Mouse (Mus musculus) liver, adult 10 weeks (tissue): ENCODE results near the gene Duoxa2. TPM values are rescaled to one million over a fixed set of nuclear protein-coding genes. Genes with fewer than 3 reads are reported as not detected.

ENCODE experiments used
- polyA plus RNA-seq: library from polyadenylated mRNA; stranded (reverse); fragments of 350-450 nt; fragmentation: Illumina TruSeq; extraction: RNeasy Lipid Tissue Mini Kit (QIAGEN cat#74804); gene quantifications from one replicate; pipeline ENCODE4 v1.2.3, GENCODE M21; 2014; ENCODE audit warnings: low read depth, low replicate concordance

The Duoxa2 gene
- polyA plus RNA-seq = not detected

DNA sequence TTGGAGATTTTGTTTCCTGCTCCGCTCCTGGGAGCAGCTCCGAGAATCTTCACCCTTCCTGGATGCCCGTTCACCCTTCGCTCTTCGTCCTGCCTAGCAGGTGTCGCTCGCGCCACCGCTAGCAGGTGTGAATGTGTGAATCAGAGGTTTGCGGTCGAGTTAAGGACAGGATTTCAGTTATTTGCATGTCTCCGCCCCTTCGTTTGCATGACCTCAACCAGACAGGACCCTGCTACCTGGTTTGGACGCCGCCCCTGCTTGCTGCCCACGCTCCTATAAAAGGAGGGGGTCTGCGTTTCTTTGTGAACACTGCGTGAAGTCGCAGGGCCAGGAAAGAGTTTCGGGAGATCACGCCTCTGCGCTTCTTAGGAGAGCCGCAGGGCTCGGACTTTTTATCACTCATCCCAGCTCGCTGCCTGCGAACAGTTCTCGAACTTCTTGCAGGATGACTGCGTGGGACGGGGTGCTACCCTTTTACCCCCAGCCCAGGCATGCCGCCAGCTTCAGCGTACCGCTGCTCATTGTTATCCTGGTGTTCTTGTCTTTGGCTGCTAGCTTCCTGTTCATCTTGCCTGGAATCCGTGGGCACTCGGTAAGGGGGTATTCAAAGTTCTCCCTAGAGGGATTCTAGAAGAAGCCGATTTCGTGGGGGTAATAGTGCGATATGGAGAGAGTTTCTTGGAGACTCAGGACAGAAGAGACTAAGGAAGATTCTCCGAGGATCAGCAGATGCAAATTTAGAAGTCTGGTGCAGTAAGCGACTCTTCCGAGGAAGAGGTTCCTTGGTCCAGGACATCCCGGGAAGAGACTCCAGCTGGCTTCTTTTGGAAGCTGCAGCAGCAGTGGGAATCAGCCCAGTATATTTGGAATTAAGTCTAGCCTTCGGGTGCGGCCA is at the start of gene Duoxa2:
Gene Duoxa2, plus strand, starts transcription at position 305 of the 895 bp plus-strand sequence.

GRCm38 (mm10) chr2:122298096-122298499 is 602 bp upstream of the Duoxa2 start, which contains the start of gene Duox2:
Gene Duox2 (minus strand): TSS chr2:122298449.

DNA sequence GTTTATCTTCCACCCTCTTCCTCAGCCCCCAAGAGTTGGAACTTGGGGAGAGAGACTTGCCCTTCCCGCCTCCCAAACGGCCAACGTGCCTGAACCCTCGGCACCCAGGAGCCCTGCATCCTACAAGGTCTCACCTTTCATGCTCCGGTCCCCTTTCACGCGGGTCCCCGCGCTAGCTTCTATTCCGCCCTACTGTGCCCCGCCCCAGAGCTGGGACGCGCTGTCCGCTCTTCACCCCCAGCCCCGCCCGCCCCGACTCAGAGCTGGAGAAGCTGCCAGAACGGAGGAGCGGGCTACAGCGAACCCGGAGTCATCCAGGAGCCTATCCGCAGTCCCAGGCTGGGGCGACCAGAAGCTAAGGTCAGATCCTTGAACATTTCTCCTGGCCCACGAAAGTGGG is 14.8 kb downstream of the Duoxa2 start, which contains the start of gene Duoxa1:
Gene Duoxa1, minus strand, starts transcription at position 195 of the 400 bp plus-strand sequence.

DNA sequence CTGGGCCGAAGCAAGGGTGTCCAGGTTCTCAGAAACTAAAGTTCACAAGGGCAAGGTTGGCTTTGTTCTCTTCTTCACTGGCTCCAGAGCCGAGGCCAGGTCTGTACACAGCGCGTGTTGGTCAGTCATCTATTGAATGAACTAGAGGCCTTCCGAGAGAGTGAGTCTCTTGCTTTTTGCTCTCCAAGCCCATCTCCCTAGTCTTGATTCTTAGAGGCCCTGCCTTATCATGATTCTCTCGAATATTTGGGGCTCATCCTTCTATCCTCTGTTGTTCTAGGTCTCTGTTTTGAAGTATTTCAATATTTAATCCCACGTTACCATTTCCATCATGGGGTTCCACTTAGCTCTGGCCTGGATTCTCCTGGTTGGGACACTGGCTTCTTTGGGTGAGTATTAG is 16.7 kb downstream of the Duoxa2 start, which contains the start of gene Duox1:
Gene Duox1, plus strand, starts transcription at position 301 of the 400 bp plus-strand sequence.

Other genes starting within 250 kb of the Duoxa2 start
- gene Spg11, start 180.5 kb upstream of the Duoxa2 start, polyA plus RNA-seq = 2.9 TPM
- gene B2m, start 151.2 kb upstream of the Duoxa2 start, polyA plus RNA-seq = 9,040 TPM
- not detected for gene Trim69, start 138.2 kb upstream of the Duoxa2 start, polyA plus RNA-seq
- gene Patl2, start 112.7 kb upstream of the Duoxa2 start, polyA plus RNA-seq = not detected
- gene Terb2, start 112.6 kb upstream of the Duoxa2 start, polyA plus RNA-seq = not detected
- 1,099 TPM for gene Sord, start 64.2 kb upstream of the Duoxa2 start, polyA plus RNA-seq
- not detected for gene Duox2, start 451 bp upstream of the Duoxa2 start, polyA plus RNA-seq
- gene Duoxa1, start 14.8 kb downstream of the Duoxa2 start, polyA plus RNA-seq = not detected
- gene Duox1, start 16.8 kb downstream of the Duoxa2 start, polyA plus RNA-seq = not detected
- gene Shf, start 70.3 kb downstream of the Duoxa2 start, polyA plus RNA-seq = not detected
- 1.2 TPM for gene Slc28a2, start 127.6 kb downstream of the Duoxa2 start, polyA plus RNA-seq
- not detected for gene Gm14085, start 186.0 kb downstream of the Duoxa2 start, polyA plus RNA-seq